Comparison of ENCODE assay signal across 18 mouse cellular contexts in genomic region chr9:48638176-48638803, GRCm38 (mm10). TPM values are rescaled to one million over a fixed set of nuclear protein-coding genes. Genes with fewer than 3 reads are reported as not detected.
DNase-seq lines count a peak whose midpoint lies in the region; ATAC-seq and TF ChIP-seq lines count a peak whose summit lies in the region.
"Had no signal": no experiment of that assay in that cellular context is flagged by ENCODE, and none has a peak within 500 bp of the region (broad histone marks: within the 10 kb centered on the region; RNA-seq: fewer than 3 reads in every experiment).

No protein-coding gene starts in this region.

- H3K27ac ChIP-seq in liver, embryonic 11.5 days (ENCODE audit: low read depth, low read length) = no peak overlapping the region
- no peak overlapping the region for H3K27ac ChIP-seq in liver, embryonic 12.5 days
- H3K27ac ChIP-seq in forebrain, embryonic 14.5 days (ENCODE audit: low read depth, low read length) = no peak overlapping the region
- H3K27ac ChIP-seq in stomach, postnatal 0 days (replicated peaks) = no peak overlapping the region
- H3K27ac ChIP-seq: embryonic facial prominence, embryonic 12.5 days; hindbrain, postnatal 0 days had no signal

- no peak overlapping the region for H3K9ac ChIP-seq in liver, embryonic 11.5 days (ENCODE audit: low read depth, low read length)
- no peak overlapping the region for H3K9ac ChIP-seq in liver, embryonic 12.5 days
- no peak overlapping the region for H3K9ac ChIP-seq in forebrain, embryonic 14.5 days (ENCODE audit: low read length)
- no peak overlapping the region for H3K9ac ChIP-seq in stomach, postnatal 0 days (ENCODE audit: low read length)
- H3K9ac ChIP-seq: embryonic facial prominence, embryonic 12.5 days had no signal

- no peaks in the 10 kb centered on the region for H3K4me1 ChIP-seq in liver, embryonic 11.5 days (replicated peaks; ENCODE audit: control insufficient read depth, insufficient read depth, low read length)
- no peaks in the 10 kb centered on the region for H3K4me1 ChIP-seq in liver, embryonic 12.5 days
- no peaks in the 10 kb centered on the region for H3K4me1 ChIP-seq in forebrain, embryonic 14.5 days (ENCODE audit: control insufficient read depth, insufficient read depth, low read length)
- no peaks in the 10 kb centered on the region for H3K4me1 ChIP-seq in stomach, postnatal 0 days (replicated peaks; ENCODE audit: control insufficient read depth, insufficient read depth)
- H3K4me1 ChIP-seq: embryonic facial prominence, embryonic 12.5 days had no signal

- no peak overlapping the region for H3K4me3 ChIP-seq in liver, embryonic 11.5 days (ENCODE audit: low read depth, low read length)
- H3K4me3 ChIP-seq in liver, embryonic 12.5 days = no peak overlapping the region
- no peak overlapping the region for H3K4me3 ChIP-seq in forebrain, embryonic 14.5 days (ENCODE audit: low read depth, low read length)
- no peak overlapping the region for H3K4me3 ChIP-seq in stomach, postnatal 0 days (ENCODE audit: low read depth, low read length)
- H3K4me3 ChIP-seq: embryonic facial prominence, embryonic 12.5 days; megakaryocyte, embryonic 14.5 days had no signal

- no peak for TF ChIP-seq CTCF in stomach, postnatal 0 days (IDR thresholded peaks at IDR 0.05; ENCODE audit: low read depth)

- TF ChIP-seq EP300 in stomach, postnatal 0 days (optimal IDR thresholded peaks at IDR 0.05) = no peak

- H3K27me3 ChIP-seq in liver, embryonic 11.5 days (replicated peaks; ENCODE audit: control insufficient read depth, insufficient read depth, low read length) = peaks cover 8% of the 10 kb centered on the region
- peaks cover 54% of the 10 kb centered on the region for H3K27me3 ChIP-seq in liver, embryonic 12.5 days (replicated peaks)
- H3K27me3 ChIP-seq in forebrain, embryonic 14.5 days (replicated peaks; ENCODE audit: control insufficient read depth, insufficient read depth, low read length) = 0 out of 2 replicates have a peak, but pooled peaks cover 7% of the 10 kb centered on the region
- H3K27me3 ChIP-seq in stomach, postnatal 0 days (ENCODE audit: control insufficient read depth, insufficient read depth, low read length) = no peaks in the 10 kb centered on the region

- DNase-seq in liver, embryonic 11.5 days (ENCODE audit: low spot score) = peak; percentile 25
- DNase-seq in spleen, postnatal 4 days (ENCODE audit: low spot score in 2 of 2) = peak; percentile 6 to 40
- DNase-seq in spleen, adult 18-20 months = no peak
- peak; percentile 81 for DNase-seq in forebrain, embryonic 14.5 days (ENCODE audit: low spot score)
- peak; percentile 10 for DNase-seq in stomach, postnatal 0 days (ENCODE audit: low spot score)
- DNase-seq: cerebellum, adult 11 months; cerebellum, postnatal 36 days; kidney, adult 8-10 months; kidney, postnatal 4 days; left cerebral cortex, postnatal 4 days; lung, adult 18-20 months; right cerebral cortex, adult 18-20 months; thymus, adult 18-20 months had no signal

- no peak overlapping the region for H3K4me2 ChIP-seq in liver, embryonic 11.5 days
- H3K4me2 ChIP-seq in liver, embryonic 12.5 days = no peak overlapping the region
- H3K4me2 ChIP-seq in forebrain, embryonic 14.5 days (ENCODE audit: low read length) = no peak overlapping the region
- H3K4me2 ChIP-seq in stomach, postnatal 0 days (replicated peaks; ENCODE audit: low read depth) = no peak overlapping the region
- H3K4me2 ChIP-seq: embryonic facial prominence, embryonic 12.5 days had no signal

- H3K9me3 ChIP-seq in liver, embryonic 11.5 days (ENCODE audit: control insufficient read depth, low read length) = no peaks in the 10 kb centered on the region
- no peaks in the 10 kb centered on the region for H3K9me3 ChIP-seq in liver, embryonic 12.5 days (replicated peaks)
- no peaks in the 10 kb centered on the region for H3K9me3 ChIP-seq in forebrain, embryonic 14.5 days (replicated peaks; ENCODE audit: control insufficient read depth, low read length)
- H3K9me3 ChIP-seq in stomach, postnatal 0 days (ENCODE audit: control insufficient read depth, low read length) = no peaks in the 10 kb centered on the region
- H3K9me3 ChIP-seq: embryonic facial prominence, embryonic 12.5 days had no signal

- ATAC-seq in liver, embryonic 11.5 days (replicated peaks; ENCODE audit: low FRiP score) = no peak
- no peak for ATAC-seq in liver, embryonic 12.5 days
- peak; percentile 88; the same call in 1 of the 2 replicates for ATAC-seq in forebrain, embryonic 14.5 days
- no peak for ATAC-seq in stomach, postnatal 0 days (ENCODE audit: low FRiP score, low TSS enrichment)
- ATAC-seq in inflammation-experienced regulatory T-cells, adult 6 months = no peak
- ATAC-seq: hindbrain, postnatal 0 days had no signal

- 60% methylated on average over 15 of the region's 15 CpGs for WGBS in liver, embryonic 11.5 days
- 60% methylated on average over 15 of the region's 15 CpGs for WGBS in liver, embryonic 12.5 days (ENCODE audit: insufficient replicate concordance)
- 49% methylated on average over 15 of the region's 15 CpGs for WGBS in forebrain, embryonic 14.5 days
- WGBS in stomach, postnatal 0 days = 60% methylated on average over 15 of the region's 15 CpGs

- H3K36me3 ChIP-seq in liver, embryonic 11.5 days (ENCODE audit: control insufficient read depth, insufficient read depth, low read length) = no peaks in the 10 kb centered on the region
- H3K36me3 ChIP-seq in liver, embryonic 12.5 days = no peaks in the 10 kb centered on the region
- H3K36me3 ChIP-seq in forebrain, embryonic 14.5 days (ENCODE audit: control insufficient read depth, insufficient read depth, low read length) = no peaks in the 10 kb centered on the region
- H3K36me3 ChIP-seq in stomach, postnatal 0 days (ENCODE audit: control insufficient read depth, insufficient read depth, low read length) = no peaks in the 10 kb centered on the region
- H3K36me3 ChIP-seq: embryonic facial prominence, embryonic 12.5 days had no signal

RNA-seq across cellular contexts. Expression of gene Nnmt, which starts 33.3 kb away (rescaled TPM):
- polyA plus RNA-seq in liver, embryonic 11.5 days (2014; fragmentation: Nextera tagmentation; extraction: Ambion mirVana) = 1.3 and 1.8 TPM in 2 replicates
- polyA plus RNA-seq in liver, embryonic 12.5 days (2016; fragmentation: Nextera tagmentation; extraction: Ambion mirVana) = 0.43 and 0.59 TPM in 2 replicates
- polyA plus RNA-seq in forebrain, embryonic 14.5 days (2014; fragmentation: Nextera tagmentation; extraction: Ambion mirVana) = 0.72 and 1.1 TPM in 2 replicates
- polyA plus RNA-seq in stomach, postnatal 0 days (2015; fragmentation: Nextera tagmentation; extraction: Ambion mirVana) = 3.3 and 5.3 TPM in 2 replicates
- polyA plus RNA-seq in inflammation-experienced regulatory T-cells, adult 6 months (2017; shearing (Covaris generic)) = under 1 TPM in 1 of 3 experiments, not detected in 2; 0.50 TPM

Comparison
In these comparisons a context has a peak if more than half of its experiments do, and no peak if none do; other contexts are left out.
1. DNase-seq: peak in liver, embryonic 11.5 days (single experiment), spleen, postnatal 4 days (2 of 2), forebrain, embryonic 14.5 days (single experiment) and stomach, postnatal 0 days (single experiment); none in spleen, adult 18-20 months (0 of 2).